Mouse (Mus musculus) lung, embryonic 15.5 days (tissue): Measurements from ENCODE around the gene Snx7. TPM values are rescaled to one million over a fixed set of nuclear protein-coding genes. Genes with fewer than 3 reads are reported as not detected.

Experiments
- microRNA-seq: library from miRNA; unstranded; fragments of <30 nt; microRNA quantifications from one replicate; pipeline ENCODE4, GENCODE M21; 2016
- polyA plus RNA-seq: library from polyadenylated mRNA; unstranded; fragments of >200 nt; fragmentation: Nextera tagmentation; extraction: Ambion mirVana; gene quantifications from 2 replicates; pipeline ENCODE4 v1.2.1, GENCODE M21; 2015

Gene Snx7
- polyA plus RNA-seq, 1 experiment from 2014 or later, result 54.4 TPM

Small RNA genes within 50 kb of the gene (microRNA-seq; reads per million reads assigned to microRNA genes)
- not detected for gene Gm24811
